Mouse (Mus musculus) embryo, embryonic 10 days (tissue): Measurements from ENCODE around the gene Mab21l1.

Experiments
- DNase-seq: peaks from one replicate; pipeline ENCODE4 v3.0.0-alpha.2; 2015; ENCODE audit warnings: low spot score

The Mab21l1 gene

GRCm38 (mm10) chr3:55782056-55782687 lies at the start of gene Mab21l1:
Gene Mab21l1, plus strand, starts transcription at chr3:55782510.
- DNase-seq = peak; percentile 69

DNA sequence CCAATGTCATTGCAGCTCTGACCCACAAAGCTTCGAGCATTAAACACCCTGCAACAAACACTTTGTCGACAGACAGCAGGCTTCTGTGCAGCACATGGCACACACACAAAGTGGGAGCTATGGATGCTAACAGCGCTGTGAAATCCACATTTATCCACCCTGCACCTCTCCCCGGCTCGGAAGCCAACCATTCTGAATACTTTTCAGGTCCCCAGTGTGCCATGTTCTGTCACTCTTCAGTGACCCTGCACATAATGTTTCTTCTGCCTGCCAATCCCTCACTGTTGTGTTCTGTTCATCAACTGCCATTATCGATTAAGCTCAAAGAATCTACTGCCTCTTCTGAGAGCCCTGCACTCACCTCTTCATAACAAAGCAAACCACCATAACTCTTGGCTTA lies 48.6 kb upstream of the Mab21l1 start:
- DNase-seq = no peak

GRCm38 (mm10) chr3:55741428-55741827 lies 40.9 kb upstream of the Mab21l1 start:
- DNase-seq = no peak

DNA sequence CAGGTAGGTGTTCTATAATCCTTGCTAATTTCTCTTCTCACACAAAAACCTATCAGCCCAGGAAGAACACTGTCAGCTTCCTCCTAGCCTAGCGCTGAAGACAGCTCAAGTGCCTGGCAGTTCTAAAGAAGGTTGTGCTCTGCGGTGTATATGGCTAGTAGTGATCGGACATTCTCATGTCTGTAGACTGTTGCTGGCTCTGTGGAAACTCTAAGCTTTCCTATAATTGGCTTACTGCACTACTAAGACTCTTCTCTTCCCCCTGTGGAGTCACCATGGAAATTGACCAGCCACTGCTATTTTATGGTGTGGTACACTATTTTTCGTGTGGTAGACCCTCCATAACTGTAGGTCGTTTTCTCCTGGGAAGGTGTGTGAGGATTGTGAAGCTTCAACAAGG lies 40.1 kb upstream of the Mab21l1 start:
- no peak for DNase-seq

- no peak for DNase-seq
Measured at GRCm38 (mm10) chr3:55742654-55743053, 39.7 kb upstream of the Mab21l1 start.

DNA sequence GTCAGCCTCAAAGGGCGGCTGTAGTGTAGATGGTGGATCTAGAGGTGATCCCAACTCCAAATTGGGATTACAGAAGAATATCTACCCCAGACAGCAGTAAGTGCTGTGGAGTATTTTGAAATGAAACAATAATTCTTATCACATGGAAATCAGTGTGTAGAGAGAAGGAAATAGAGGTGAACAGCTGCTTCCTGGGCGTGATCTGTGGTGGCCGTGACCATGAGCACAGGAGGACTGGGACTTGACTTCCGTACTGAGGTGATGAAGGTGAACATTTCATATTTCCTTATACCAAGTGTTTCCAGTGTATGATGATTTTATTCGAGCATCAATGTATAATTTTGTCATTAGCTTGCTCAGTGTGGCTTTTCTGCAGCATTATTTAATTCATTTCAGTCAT lies 38.4 kb upstream of the Mab21l1 start:
- no peak for DNase-seq

GRCm38 (mm10) chr3:55750445-55751065 lies 31.8 kb upstream of the Mab21l1 start:
- no peak for DNase-seq

GRCm38 (mm10) chr3:55751363-55751762 lies 30.9 kb upstream of the Mab21l1 start:
- no peak for DNase-seq

GRCm38 (mm10) chr3:55752558-55752957 lies 29.8 kb upstream of the Mab21l1 start:
- no peak for DNase-seq

- no peak for DNase-seq
Measured at GRCm38 (mm10) chr3:55753872-55754271, 28.4 kb upstream of the Mab21l1 start.

DNA sequence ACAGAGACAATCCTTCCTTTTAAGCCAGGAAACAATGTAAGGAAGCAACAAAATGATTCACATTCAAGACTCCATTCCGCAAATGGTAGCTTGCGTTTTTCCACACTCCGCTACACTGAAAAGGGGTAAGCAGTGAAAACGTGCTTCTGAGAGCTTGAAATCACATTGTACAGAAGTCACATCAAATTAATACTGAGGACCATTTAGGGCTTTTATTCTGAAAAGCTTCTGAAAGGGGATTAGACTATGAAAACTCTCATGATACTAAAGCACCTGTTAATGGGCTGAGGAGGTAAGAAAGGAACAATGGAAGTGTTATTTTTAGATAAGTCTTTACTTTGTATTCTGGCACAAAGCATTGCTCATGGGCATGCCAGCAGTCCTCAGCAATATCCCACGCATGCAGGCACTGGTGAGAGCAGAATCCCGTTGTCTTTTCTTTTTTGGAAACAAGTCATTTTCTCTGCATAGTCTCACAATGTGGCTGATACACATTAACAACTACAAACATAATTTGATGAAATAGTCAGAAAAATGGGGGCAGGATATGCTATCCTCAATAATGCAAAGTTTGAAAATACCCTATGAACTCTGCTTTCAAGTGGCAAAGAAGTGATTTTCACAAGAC lies 27.2 kb upstream of the Mab21l1 start:
- no peak for DNase-seq

DNA sequence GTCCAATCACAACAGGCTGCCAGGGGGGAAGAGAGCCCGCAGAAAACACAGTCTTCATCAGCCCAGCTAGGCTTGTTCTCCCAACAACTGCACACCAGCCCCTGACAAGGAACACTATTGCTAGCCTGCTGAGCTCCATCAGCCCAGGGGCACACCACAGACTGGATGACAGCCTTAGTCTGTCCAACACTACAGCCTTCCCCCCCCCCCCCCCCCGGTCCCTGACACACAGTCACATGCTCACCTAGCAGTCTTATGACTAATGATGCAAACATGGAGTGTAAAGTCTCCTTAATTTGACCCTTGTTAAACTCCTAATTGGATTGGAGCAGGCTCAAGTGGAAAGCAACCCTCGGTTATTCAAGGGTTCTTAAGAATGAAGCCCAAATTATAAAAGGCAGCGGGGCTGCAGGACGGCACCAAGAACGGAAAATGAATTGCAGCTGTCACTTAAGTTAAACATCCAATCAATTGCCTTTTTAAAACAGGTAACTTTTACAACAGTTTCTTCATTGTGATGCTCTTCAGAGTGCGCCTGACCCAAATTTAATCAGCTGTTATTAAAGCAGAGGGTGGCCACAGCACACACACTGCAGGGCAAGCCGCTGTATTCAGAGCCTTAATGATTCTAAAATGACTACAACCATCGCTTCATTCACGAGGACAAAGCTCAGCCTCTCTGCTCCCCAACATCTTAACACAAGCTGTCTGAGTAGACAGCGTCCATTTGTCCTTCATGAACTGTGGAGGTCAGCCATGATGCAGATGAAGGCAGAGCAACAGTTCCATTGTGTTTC lies 26.3 kb upstream of the Mab21l1 start:
- DNase-seq = peak; percentile 47

DNA sequence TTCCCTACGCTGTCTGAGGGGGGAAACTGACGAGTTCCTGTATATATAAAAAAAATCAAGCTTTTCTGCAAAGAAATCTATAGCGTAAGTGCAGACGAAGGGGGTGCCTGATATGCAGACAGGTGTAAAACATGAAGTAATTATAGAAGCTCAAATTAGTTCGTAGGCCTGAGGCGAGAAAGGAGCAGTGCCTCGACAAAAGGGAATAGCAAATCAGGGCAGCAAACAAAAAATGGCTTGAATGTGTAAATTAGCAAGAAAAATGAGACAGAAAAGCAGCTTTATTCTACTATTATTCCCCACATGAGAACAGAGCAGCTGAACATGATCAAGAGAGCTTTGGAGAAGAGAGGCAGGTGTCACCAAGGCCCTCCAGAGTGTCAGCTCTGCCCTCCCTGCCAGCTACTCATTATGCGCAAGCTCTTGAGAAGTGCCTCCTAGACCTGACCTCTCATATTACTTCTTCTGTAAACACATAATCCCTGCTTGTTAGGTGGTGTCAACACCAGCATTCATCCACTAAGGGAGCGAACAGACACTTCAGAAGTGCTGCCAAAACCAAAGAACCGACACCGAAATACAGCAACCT lies 25.6 kb upstream of the Mab21l1 start:
- DNase-seq = no peak

- no peak for DNase-seq
Measured at GRCm38 (mm10) chr3:55758297-55758696, 24.0 kb upstream of the Mab21l1 start.

DNA sequence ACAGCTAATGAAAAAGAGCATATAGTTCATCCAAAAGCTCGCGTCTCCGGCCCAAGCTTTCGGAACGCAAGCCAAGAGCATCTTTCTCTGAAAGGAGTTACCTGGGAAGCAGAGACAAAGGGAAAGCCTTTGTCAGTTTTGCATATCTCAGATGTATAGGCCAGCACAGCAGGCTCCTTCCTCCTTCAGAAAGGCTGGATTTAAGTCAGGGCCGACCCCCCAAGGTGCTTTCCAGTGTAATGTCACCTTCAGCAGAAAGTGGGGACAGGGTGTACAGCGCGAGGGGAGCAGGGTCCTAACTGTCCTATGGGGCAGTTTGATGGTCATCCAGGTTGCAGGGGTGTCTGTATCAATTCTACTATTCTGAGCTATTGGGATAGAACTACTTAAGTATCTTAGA lies 18.7 kb upstream of the Mab21l1 start:
- DNase-seq = no peak

DNA sequence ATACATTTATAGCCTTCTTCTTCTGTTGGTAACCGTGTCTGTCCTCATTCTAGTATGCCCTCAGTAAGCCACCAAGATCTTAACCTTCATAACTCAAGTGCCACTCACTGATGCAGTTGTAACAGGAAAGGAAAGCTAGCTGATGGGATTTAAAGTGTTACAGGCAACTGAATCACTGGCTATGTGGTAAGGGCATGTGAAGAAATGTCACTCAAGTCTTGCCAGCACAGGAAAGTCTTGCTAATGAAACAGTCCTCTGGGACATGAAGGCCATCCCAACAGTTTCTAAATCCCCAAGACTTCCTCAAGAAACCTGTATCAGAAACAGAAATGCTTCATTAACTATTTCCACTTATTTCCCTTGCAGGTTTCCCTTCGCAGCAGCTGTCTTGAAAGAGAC lies 13.7 kb upstream of the Mab21l1 start:
- no peak for DNase-seq

- no peak for DNase-seq
Measured at GRCm38 (mm10) chr3:55769308-55769707, 13.0 kb upstream of the Mab21l1 start.

- no peak for DNase-seq
Measured at GRCm38 (mm10) chr3:55774203-55774602, 8.1 kb upstream of the Mab21l1 start.

DNA sequence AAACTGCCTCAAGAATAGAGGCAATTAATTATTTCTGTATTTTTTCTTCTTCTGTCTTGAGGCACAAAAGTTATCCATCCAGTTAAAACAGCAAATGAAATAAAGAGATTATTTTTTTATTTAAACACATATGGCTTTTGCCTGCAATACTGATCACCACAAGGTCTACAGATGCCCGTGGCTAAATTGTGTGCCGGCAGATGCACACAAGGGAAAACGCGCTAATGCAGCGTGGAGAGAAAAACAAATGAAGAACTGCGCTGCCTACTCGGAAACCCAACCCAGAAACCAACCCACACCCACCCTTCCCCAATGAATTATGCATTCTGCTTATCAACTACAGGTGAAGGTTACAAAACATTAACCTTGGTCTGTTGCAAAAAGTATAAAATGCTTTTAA lies 7.1 kb upstream of the Mab21l1 start:
- no peak for DNase-seq

DNA sequence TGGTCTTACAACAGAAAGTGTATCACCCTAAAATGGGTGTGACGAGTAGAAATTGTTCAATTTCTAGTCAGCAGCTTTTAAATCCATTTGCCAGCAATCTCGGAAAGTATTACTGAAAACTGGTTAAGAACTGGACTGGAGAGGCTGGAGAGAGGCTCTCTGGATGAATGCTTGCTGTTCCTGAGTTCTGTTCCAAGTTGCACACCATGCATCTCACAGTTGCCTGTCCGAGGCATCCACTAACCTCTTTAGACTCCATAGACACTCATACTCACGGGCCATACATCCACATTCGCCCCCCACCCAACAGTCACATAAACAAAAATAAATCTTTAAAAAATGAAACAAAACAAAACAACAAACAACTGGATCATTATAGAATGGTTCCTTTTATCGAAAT lies 6.6 kb upstream of the Mab21l1 start:
- no peak for DNase-seq

DNA sequence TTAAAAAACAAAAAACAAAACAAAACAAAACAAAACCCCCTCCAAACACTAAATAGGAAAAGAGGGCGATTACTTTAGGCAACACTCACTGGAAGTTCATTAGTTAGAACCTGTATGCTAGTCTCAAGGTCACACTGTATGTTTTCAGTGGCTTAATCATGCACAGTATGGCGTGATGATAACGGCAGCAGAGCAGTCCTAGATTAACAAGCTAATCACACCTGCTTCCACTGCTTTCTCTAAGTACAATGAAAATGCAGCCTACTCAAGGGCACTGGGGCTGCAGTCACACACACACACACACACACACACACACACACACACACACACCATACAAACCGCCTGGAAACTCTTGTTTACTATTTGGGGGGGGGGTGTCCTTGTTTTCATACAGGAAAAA lies 4.8 kb upstream of the Mab21l1 start:
- no peak for DNase-seq
